Comparison of ENCODE assay signal across 8 mouse cellular contexts in genomic region chr11:76027139-76028071, GRCm38 (mm10). TPM values are rescaled to one million over a fixed set of nuclear protein-coding genes. Genes with fewer than 3 reads are reported as not detected.
A peak's percentile ranks its signal among the peaks of the same experiment; 100 is the strongest.
DNase-seq lines count a peak whose midpoint lies in the region; ATAC-seq lines count a peak whose summit lies in the region.

Gene Rflnb (minus strand): TSS chr11:76027782.

- H3K9ac ChIP-seq in intestine, embryonic 16.5 days (ENCODE audit: low read depth, low read length) = peak within 1 kb of the TSS; percentile 95
- peak within 1 kb of the TSS; percentile 87 for H3K9ac ChIP-seq in limb, embryonic 13.5 days
- peak within 1 kb of the TSS; percentile 41 for H3K9ac ChIP-seq in midbrain, embryonic 15.5 days

- H3K27me3 ChIP-seq in intestine, embryonic 16.5 days (replicated peaks; ENCODE audit: control insufficient read depth, insufficient read depth, low read length) = no peaks in the 10 kb centered on the region
- H3K27me3 ChIP-seq in limb, embryonic 13.5 days = no peaks in the 10 kb centered on the region
- peaks cover 8% of the 10 kb centered on the region; the same call in 1 of the 2 replicates for H3K27me3 ChIP-seq in midbrain, embryonic 15.5 days (replicated peaks)

- ATAC-seq in intestine, embryonic 16.5 days = peak; percentile 93
- ATAC-seq in limb, embryonic 13.5 days (ENCODE audit: low FRiP score, low read depth) = peak; percentile 89
- ATAC-seq in midbrain, embryonic 15.5 days (replicated peaks) = peak; percentile 89

- H3K4me2 ChIP-seq in intestine, embryonic 16.5 days (ENCODE audit: low read depth, low read length) = peak within 1 kb of the TSS; percentile 86
- peak within 1 kb of the TSS; percentile 79 for H3K4me2 ChIP-seq in limb, embryonic 13.5 days (replicated peaks)
- peak within 1 kb of the TSS; percentile 93 for H3K4me2 ChIP-seq in midbrain, embryonic 15.5 days

- peak within 1 kb of the TSS; percentile 87 for H3K27ac ChIP-seq in intestine, embryonic 16.5 days (ENCODE audit: low read length)
- H3K27ac ChIP-seq in limb, embryonic 13.5 days = peak within 1 kb of the TSS; percentile 78
- no peak within 1 kb of the TSS for H3K27ac ChIP-seq in midbrain, embryonic 15.5 days

- no peaks in the 10 kb centered on the region for H3K9me3 ChIP-seq in intestine, embryonic 16.5 days (ENCODE audit: control insufficient read depth, low read length)
- no peaks in the 10 kb centered on the region for H3K9me3 ChIP-seq in limb, embryonic 13.5 days
- H3K9me3 ChIP-seq in midbrain, embryonic 15.5 days = no peaks in the 10 kb centered on the region

- no peaks in the 10 kb centered on the region for H3K36me3 ChIP-seq in intestine, embryonic 16.5 days (ENCODE audit: control insufficient read depth, insufficient read depth, low read length)
- H3K36me3 ChIP-seq in limb, embryonic 13.5 days = peaks cover 20% of the 10 kb centered on the region
- no peaks in the 10 kb centered on the region for H3K36me3 ChIP-seq in midbrain, embryonic 15.5 days (replicated peaks)

- peaks cover 19% of the 10 kb centered on the region for H3K4me1 ChIP-seq in intestine, embryonic 16.5 days (ENCODE audit: control insufficient read depth, insufficient read depth, low read length)
- H3K4me1 ChIP-seq in limb, embryonic 13.5 days = peaks cover 32% of the 10 kb centered on the region
- peaks cover 15% of the 10 kb centered on the region for H3K4me1 ChIP-seq in midbrain, embryonic 15.5 days

- peak; percentile 63 to 65 for DNase-seq in left cerebral cortex, adult 18-20 months (ENCODE audit: low spot score in 2 of 2)
- DNase-seq in left cerebral cortex, adult 11 months (ENCODE audit: low spot score) = no peak
- DNase-seq in embryo, embryonic 9.5 days (ENCODE audit: extremely low spot score) = peak; percentile 90
- DNase-seq in gonadal fat pad, adult 2 months (ENCODE audit: low read depth) = no peak
- DNase-seq in spleen, adult 12 weeks (ENCODE audit: low spot score) = peak; percentile 69

- H3K4me3 ChIP-seq in intestine, embryonic 16.5 days (ENCODE audit: low read length) = peak within 1 kb of the TSS; percentile 92
- peak within 1 kb of the TSS; percentile 83 for H3K4me3 ChIP-seq in limb, embryonic 13.5 days
- peak within 1 kb of the TSS; percentile 63 for H3K4me3 ChIP-seq in midbrain, embryonic 15.5 days

- WGBS in intestine, embryonic 16.5 days = under 1% methylated on average over 96 of the region's 112 CpGs
- under 1% methylated on average over 110 of the region's 112 CpGs for WGBS in limb, embryonic 13.5 days
- under 1% methylated on average over 93 of the region's 112 CpGs for WGBS in midbrain, embryonic 15.5 days

RNA-seq across cellular contexts. Expression of gene Rflnb, which starts in this region (rescaled TPM):
- total RNA-seq in left cerebral cortex, adult 18-20 months (2021) = 1 to 10 TPM; 7.9 to 8.4 TPM
- 27.2 and 44.8 TPM in 2 replicates for polyA plus RNA-seq in gonadal fat pad, adult 2 months (2012; rRNA removed)
- polyA plus RNA-seq in intestine, embryonic 16.5 days (2015; fragmentation: Nextera tagmentation; extraction: Ambion mirVana) = 43.3 and 48.8 TPM in 2 replicates
- polyA plus RNA-seq in limb, embryonic 13.5 days (2015; fragmentation: Nextera tagmentation; extraction: Ambion mirVana) = 51.3 and 52.1 TPM in 2 replicates
- polyA plus RNA-seq in midbrain, embryonic 15.5 days (2015; fragmentation: Nextera tagmentation; extraction: Ambion mirVana) = 10.9 and 11.3 TPM in 2 replicates

Comparison
In these comparisons a context has a peak if more than half of its experiments do, and no peak if none do; other contexts are left out.
1. DNase-seq: peak in left cerebral cortex, adult 18-20 months (2 of 2), embryo, embryonic 9.5 days (single experiment) and spleen, adult 12 weeks (single experiment); none in left cerebral cortex, adult 11 months (single experiment) and gonadal fat pad, adult 2 months (single experiment).
2. H3K9ac ChIP-seq: peak in every context shown above with its lines; median percentile 95 in intestine, embryonic 16.5 days; 87 in limb, embryonic 13.5 days; 41 in midbrain, embryonic 15.5 days.
3. Peak in every context shown above with its lines, with median percentiles within 50 percentile points of each other: ATAC-seq, H3K4me2 ChIP-seq and H3K4me3 ChIP-seq.